Mouse (Mus musculus): Measurements from ENCODE around the gene Cyb5r1.

- TF ChIP-seq CTCF (IDR thresholded peaks at IDR 0.05; ENCODE audit: low read depth) (no peak), EP300 (optimal IDR thresholded peaks at IDR 0.05) (no peak)
Observed at GRCm38 (mm10) chr1:134440437-134440836, 35.1 kb downstream of the Cyb5r1 start.

All from stomach, postnatal 0 days (tissue).